Comparison of ENCODE assay signal across 7 mouse cellular contexts in the genomic region with DNA sequence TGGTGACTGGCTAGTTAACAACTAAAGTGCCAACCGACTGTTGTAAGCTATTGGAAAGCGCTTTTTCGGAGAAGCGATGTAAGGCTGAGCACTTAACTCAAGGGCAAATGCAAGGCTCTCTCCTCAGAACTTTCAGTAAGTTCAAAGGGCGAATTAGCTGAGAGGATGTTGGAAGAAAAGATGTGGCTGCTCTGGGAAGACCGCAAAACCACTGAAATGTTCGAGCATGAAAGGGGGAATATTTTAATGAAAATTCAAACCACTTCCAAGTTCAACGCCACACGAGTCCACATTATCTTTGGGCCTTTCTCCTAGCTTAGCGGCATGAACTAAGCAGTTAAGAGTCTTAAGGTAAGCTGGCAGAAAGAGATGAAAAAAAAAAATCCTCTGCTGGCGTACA. TPM values are rescaled to one million over a fixed set of nuclear protein-coding genes. Genes with fewer than 3 reads are reported as not detected.
DNase-seq lines count a peak whose midpoint lies in the region; ATAC-seq and TF ChIP-seq lines count a peak whose summit lies in the region.

No protein-coding gene starts in this region.

- H3K27me3 ChIP-seq in lung, postnatal 0 days (replicated peaks; ENCODE audit: insufficient read depth, low read length), result no peaks in the 10 kb centered on the region
- no peaks in the 10 kb centered on the region for H3K27me3 ChIP-seq in embryonic facial prominence, embryonic 12.5 days
- H3K27me3 ChIP-seq in limb, embryonic 10.5 days (ENCODE audit: low read depth, poor library complexity, severe bottlenecking), result no peaks in the 10 kb centered on the region
- no peaks in the 10 kb centered on the region for H3K27me3 ChIP-seq in small intestine, adult 2 months (ENCODE audit: control insufficient read depth, insufficient read depth, low read length)

- WGBS in lung, postnatal 0 days, result 7% methylated on average over 11 of the region's 11 CpGs
- 12% methylated on average over 11 of the region's 11 CpGs for WGBS in embryonic facial prominence, embryonic 12.5 days
- 11% methylated on average over 11 of the region's 11 CpGs for WGBS in limb, embryonic 10.5 days
- 6% methylated on average over 11 of the region's 11 CpGs for WGBS in small intestine, adult 2 months

- TF ChIP-seq EP300 in lung, postnatal 0 days (IDR thresholded peaks at IDR 0.05), result no peak

- H3K9ac ChIP-seq in lung, postnatal 0 days (replicated peaks; ENCODE audit: low read depth), result peak overlapping the region; percentile 69; the same call in 1 of the 2 replicates
- H3K9ac ChIP-seq in embryonic facial prominence, embryonic 12.5 days, result peak overlapping the region; percentile 77

- TF ChIP-seq CTCF in lung, postnatal 0 days (IDR thresholded peaks at IDR 0.05), result no peak
- no peak for TF ChIP-seq CTCF in small intestine, adult 2 months (IDR thresholded peaks at IDR 0.05; ENCODE audit: extremely low read depth, insufficient read length, insufficient replicate concordance, low read depth, low read length)

- no peak for ATAC-seq in lung, postnatal 0 days
- ATAC-seq in embryonic facial prominence, embryonic 12.5 days (ENCODE audit: insufficient number of reproducible peaks, insufficient read depth, low FRiP score, low TSS enrichment), result no peak
- no peak for ATAC-seq in megakaryocyte progenitor cell, adult 5-6 weeks (replicated peaks; ENCODE audit: poor library complexity)

- no peak overlapping the region for H3K27ac ChIP-seq in lung, postnatal 0 days (ENCODE audit: low read length)
- peak overlapping the region; percentile 98 for H3K27ac ChIP-seq in embryonic facial prominence, embryonic 12.5 days
- peak overlapping the region; percentile 97 for H3K27ac ChIP-seq in limb, embryonic 10.5 days
- H3K27ac ChIP-seq in small intestine, adult 2 months (ENCODE audit: insufficient read depth, low read depth, low read length), result no peak overlapping the region

- no peaks in the 10 kb centered on the region for H3K9me3 ChIP-seq in lung, postnatal 0 days (ENCODE audit: low read length)
- no peaks in the 10 kb centered on the region for H3K9me3 ChIP-seq in embryonic facial prominence, embryonic 12.5 days
- no peaks in the 10 kb centered on the region for H3K9me3 ChIP-seq in limb, embryonic 10.5 days (replicated peaks)

- H3K4me2 ChIP-seq in lung, postnatal 0 days (replicated peaks; ENCODE audit: low read depth, low read length), result peak overlapping the region; percentile 94
- peak overlapping the region; percentile 67 for H3K4me2 ChIP-seq in embryonic facial prominence, embryonic 12.5 days (replicated peaks)

- peak overlapping the region; percentile 84 for H3K4me3 ChIP-seq in lung, postnatal 0 days (ENCODE audit: low read depth, low read length)
- H3K4me3 ChIP-seq in embryonic facial prominence, embryonic 12.5 days, result peak overlapping the region; percentile 69
- H3K4me3 ChIP-seq in limb, embryonic 10.5 days, result peak overlapping the region; percentile 85
- H3K4me3 ChIP-seq in small intestine, adult 2 months (ENCODE audit: low read depth, low read length), result peak overlapping the region; percentile 97; the same call in 1 of the 2 replicates

- 0 out of 2 replicates have a peak, but pooled peaks cover 6% of the 10 kb centered on the region for H3K4me1 ChIP-seq in lung, postnatal 0 days (ENCODE audit: insufficient read depth, low read depth, low read length)
- H3K4me1 ChIP-seq in embryonic facial prominence, embryonic 12.5 days, result peaks cover 19% of the 10 kb centered on the region
- H3K4me1 ChIP-seq in limb, embryonic 10.5 days, result peaks cover 20% of the 10 kb centered on the region
- H3K4me1 ChIP-seq in small intestine, adult 2 months (ENCODE audit: control insufficient read depth, insufficient read depth, insufficient read length, low read length), result peaks cover 6% of the 10 kb centered on the region

- TF ChIP-seq POLR2A in small intestine, adult 2 months (IDR thresholded peaks at IDR 0.05; ENCODE audit: low read depth, low read length), result no peak

- H3K36me3 ChIP-seq in lung, postnatal 0 days (ENCODE audit: insufficient read depth, low read length), result 0 out of 2 replicates have a peak, but pooled peaks cover 3% of the 10 kb centered on the region
- H3K36me3 ChIP-seq in embryonic facial prominence, embryonic 12.5 days, result no peaks in the 10 kb centered on the region; the same call in 1 of the 2 replicates
- H3K36me3 ChIP-seq in limb, embryonic 10.5 days, result peaks cover 26% of the 10 kb centered on the region
- H3K36me3 ChIP-seq in small intestine, adult 2 months (ENCODE audit: control insufficient read depth, insufficient read depth, low read length), result no peaks in the 10 kb centered on the region; the same call in 1 of the 2 replicates

- no peak for DNase-seq in lung, postnatal 0 days (ENCODE audit: low spot score)
- DNase-seq in lung, postnatal 36 days, result no peak
- no peak for DNase-seq in limb, embryonic 10.5 days (ENCODE audit: low spot score)
- no peak for DNase-seq in urinary bladder, postnatal 10 days (ENCODE audit: low spot score)

RNA-seq across cellular contexts. Expression of a gene that starts 0.8 kb away (rescaled TPM):
- polyA plus RNA-seq in lung, postnatal 0 days (2015; fragmentation: Nextera tagmentation; extraction: Ambion mirVana), result 47.1 and 49.2 TPM in 2 replicates
- 50.2 and 56.3 TPM in 2 replicates for polyA plus RNA-seq in embryonic facial prominence, embryonic 12.5 days (2016; fragmentation: Nextera tagmentation; extraction: Ambion mirVana)
- polyA plus RNA-seq in limb, embryonic 10.5 days (2016; fragmentation: Nextera tagmentation; extraction: Ambion mirVana), result 33.9 and 41.5 TPM in 2 replicates
- polyA plus RNA-seq in small intestine, adult 2 months (2012; rRNA removed), result 2.4 and 6.2 TPM in 2 replicates
- 59.8 and 67.6 TPM in 2 replicates for total RNA-seq in megakaryocyte progenitor cell, adult 5-6 weeks (2015)
- total RNA-seq in megakaryocyte progenitor cell, adult 5-6 weeks (2017), result 54.0 and 72.6 TPM in 2 replicates

RNA-seq across cellular contexts. Expression of a gene that starts 1.0 kb away (rescaled TPM):
- polyA plus RNA-seq in lung, postnatal 0 days (2015; fragmentation: Nextera tagmentation; extraction: Ambion mirVana), result 2.8 and 5.3 TPM in 2 replicates
- polyA plus RNA-seq in embryonic facial prominence, embryonic 12.5 days (2016; fragmentation: Nextera tagmentation; extraction: Ambion mirVana), result 5.7 and 6.0 TPM in 2 replicates
- 3.2 and 4.4 TPM in 2 replicates for polyA plus RNA-seq in limb, embryonic 10.5 days (2016; fragmentation: Nextera tagmentation; extraction: Ambion mirVana)
- polyA plus RNA-seq in small intestine, adult 2 months (2012; rRNA removed), result 0.09 and 0.10 TPM in 2 replicates
- total RNA-seq in megakaryocyte progenitor cell, adult 5-6 weeks (2015), result 0.66 and 3.2 TPM in 2 replicates
- 0.83 and 1.7 TPM in 2 replicates for total RNA-seq in megakaryocyte progenitor cell, adult 5-6 weeks (2017)

Comparison
In these comparisons a context has a peak if more than half of its experiments do, and no peak if none do; other contexts are left out.
1. H3K27ac ChIP-seq: peak in embryonic facial prominence, embryonic 12.5 days (single experiment) and limb, embryonic 10.5 days (single experiment); none in lung, postnatal 0 days (single experiment) and small intestine, adult 2 months (single experiment).
2. Peak in every context shown above with its lines, with median percentiles within 50 percentile points of each other: H3K4me3 ChIP-seq.